Mouse (Mus musculus) left cerebral cortex, postnatal 14 days (tissue): Measurements from ENCODE around the gene Cadm3. TPM values are rescaled to one million over a fixed set of nuclear protein-coding genes. Genes with fewer than 3 reads are reported as not detected.
A peak's percentile ranks its signal among the peaks of the same experiment; 100 is the strongest.
"Not testable (repeated sequence)": the region's sequence is repeated elsewhere in the genome, so short reads cannot be mapped to it uniquely, and the experiment has no call there.

Source experiments
- DNase-seq, 2 experiments: peaks; one replicate each; pipeline ENCODE4 v3.0.0; 2021 to 2022; ENCODE audit warnings: low spot score in 2 of 2, mixed read lengths in 1 of 2
- intact Hi-C: fragments of 180-260 bp; cut with DNase I; formaldehyde crosslinking; loops from one replicate; pipeline ENCODE4 v1.15.1; 2025
- total RNA-seq, 2 experiments: library from RNA; stranded (reverse); gene quantifications; 2 replicates each; pipeline ENCODE4 v1.2.3; 2021

Cadm3 gene
- total RNA-seq, 2 experiments from 2014 or later, result 482 to 514 TPM

DNA sequence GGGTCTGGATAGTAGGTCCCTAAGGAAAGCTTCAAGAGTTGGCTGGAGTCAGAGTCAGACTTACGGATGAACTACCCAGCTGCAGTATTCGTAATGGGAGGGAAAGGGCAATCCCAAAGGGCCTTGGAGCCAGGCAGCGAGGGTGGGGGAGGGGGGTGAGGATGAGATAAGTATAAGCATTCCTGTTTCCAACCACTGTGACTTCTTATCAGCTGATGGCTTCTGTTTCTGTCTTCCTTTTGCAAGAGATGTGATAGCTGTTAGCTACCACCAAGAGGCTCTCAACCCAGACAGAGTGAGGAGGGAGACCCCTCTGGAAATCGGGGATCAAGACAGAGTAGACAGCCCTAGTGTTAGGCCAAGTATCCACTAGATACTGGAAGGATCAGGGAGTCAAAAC lies 38.3 kb downstream of the Cadm3 start:
- intact Hi-C loops, result no loop called here
- DNase-seq, result no peak

DNA sequence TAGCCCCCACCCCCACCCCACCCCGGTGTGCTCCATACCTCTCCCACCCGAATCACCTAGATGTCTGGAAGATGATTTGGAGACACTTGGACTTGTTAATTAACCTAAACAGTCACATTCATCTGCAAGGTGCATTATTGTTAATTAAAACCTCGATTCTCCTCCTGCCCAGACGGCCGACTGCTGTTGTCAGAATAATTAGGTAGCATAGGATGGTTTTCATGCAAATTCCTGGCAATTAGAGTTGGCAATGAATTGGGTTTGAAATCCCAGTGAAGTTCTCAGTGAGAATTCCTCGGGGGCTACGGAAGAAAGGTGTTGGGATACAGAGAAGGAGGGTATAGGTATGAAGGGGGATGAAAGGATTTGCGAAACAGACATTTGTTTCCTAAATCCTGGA lies 39.0 kb downstream of the Cadm3 start:
- intact Hi-C loops, result no loop called here

DNA sequence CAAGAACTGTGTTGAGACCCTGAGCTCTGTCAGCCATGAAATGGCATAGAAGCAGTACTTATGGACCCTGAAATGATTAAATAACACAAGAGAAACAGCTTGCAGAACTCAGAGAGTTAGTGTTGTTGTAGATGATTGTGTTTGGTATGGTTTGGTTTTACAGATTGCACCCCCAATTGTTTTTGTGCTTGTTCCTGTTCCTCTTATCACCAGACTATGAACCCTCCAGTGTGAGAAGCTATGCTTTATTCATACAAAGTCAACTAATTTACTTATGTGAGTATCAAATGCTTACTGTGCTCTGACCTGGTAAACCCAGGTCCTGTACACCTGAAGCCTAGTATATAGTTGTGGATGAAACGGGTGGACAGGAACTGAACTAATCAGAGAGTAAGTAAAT lies 40.9 kb downstream of the Cadm3 start:
- DNase-seq, result no peak
- intact Hi-C loops, result no loop called here

More for the DNA sequence above, 39.0 kb downstream of the Cadm3 start:
- no peak for DNase-seq

DNA sequence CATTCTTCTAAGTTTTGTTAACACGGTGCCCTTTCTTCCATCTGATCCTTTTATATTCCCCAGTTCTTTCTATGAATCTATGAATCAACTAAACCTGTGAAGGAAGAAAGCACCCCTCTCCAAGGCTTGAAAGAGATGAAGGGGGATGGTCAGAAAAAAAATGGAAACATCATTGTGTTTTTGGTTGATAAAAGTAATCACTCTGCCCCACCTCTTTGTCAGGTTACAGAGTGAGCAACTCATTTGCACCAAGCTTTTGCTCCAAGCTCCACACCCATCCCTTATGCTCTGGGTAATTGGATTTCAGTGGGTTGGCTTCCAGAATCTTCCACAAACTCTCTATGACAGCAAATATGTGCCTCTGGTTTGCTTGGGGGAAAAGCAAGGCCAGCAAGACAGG lies 42.1 kb downstream of the Cadm3 start:
- intact Hi-C loops, result no loop called here

DNA sequence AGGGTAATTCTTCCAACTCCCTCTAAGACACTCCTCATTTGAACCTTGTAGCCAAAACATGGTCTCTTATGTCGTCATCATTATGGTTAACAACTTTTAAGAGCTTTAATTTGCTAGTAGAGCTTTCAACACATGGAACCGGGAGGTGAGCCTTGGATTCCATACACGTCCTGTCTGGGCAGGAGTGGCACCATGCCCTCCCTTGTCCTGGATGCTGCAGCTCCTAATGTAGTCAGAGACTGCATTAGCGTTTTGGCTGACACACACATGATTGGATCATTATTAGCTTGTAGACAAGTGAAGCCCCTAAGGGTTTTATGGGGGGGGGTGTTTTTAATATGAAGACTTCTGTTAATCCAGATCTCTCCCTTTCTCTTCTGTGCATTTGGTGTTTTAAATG lies 42.5 kb downstream of the Cadm3 start:
- no peak for DNase-seq
- intact Hi-C loops, result loop anchor here (5.0 kb wide), 1 partner anchor 52 kb away; no protein-coding TSS in a partner anchor

More for the DNA sequence above, 42.1 kb downstream of the Cadm3 start:
- DNase-seq, result no peak

DNA sequence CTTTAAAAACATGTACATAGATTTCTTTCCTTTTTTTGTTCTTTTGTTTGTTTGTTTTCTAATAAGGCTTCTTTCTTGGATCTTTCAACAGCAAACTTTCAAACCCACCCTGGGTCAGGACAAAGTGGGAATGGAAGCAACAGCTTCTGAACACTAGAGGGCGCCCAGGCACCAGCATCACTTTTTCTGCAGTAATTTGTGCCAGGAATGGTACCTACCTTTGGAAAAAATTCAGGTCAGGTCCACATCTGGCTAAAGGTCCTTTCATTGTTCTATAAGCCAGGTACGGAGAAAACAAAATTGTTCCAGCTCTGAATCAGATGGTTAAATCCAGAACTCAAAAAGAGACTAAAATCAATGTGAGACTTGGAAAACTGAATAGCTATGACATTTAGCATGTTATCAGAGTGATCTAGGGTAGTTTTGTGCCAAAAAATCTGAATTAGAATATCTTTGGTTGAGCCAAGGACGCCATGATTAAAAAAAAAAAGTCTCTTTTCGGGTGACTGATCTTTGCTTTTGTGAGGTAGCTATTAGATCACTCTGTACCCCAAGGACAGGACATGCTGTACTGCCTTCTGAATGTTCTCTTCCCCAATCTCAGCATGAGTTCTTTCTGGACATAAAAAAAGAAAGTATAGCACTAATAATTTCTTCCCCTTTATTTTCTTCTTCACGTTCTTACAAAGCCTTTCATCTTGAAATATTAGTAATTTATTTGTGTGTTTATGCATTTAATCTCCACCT lies 43.5 kb downstream of the Cadm3 start:
- DNase-seq, result peak in 1 of 2 experiments; percentile 57
- intact Hi-C loops, result loop anchor here (5.0 kb wide), 1 partner anchor 53 kb away; no protein-coding TSS in a partner anchor

DNA sequence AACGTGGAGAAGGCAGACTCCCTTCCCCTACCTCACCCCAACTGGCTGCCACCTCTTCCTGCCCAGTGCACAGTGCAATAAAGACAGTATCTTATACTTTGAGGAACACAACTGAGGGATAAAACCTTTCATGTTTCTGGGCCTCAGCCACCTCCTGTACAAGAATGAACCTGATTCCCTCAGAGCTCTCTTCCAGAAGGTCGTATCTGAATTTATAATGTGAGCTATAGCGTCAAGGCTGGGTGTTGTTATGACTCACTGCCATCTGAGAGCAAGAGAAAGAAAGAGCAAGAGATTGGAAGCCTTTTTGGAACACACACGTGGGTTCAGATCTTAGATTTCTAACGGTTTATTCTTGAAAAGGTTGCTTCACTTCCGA lies 45.3 kb downstream of the Cadm3 start:
- no peak for DNase-seq
- intact Hi-C loops, result loop anchor here (5.0 kb wide), 1 partner anchor 55 kb away; no protein-coding TSS in a partner anchor

DNA sequence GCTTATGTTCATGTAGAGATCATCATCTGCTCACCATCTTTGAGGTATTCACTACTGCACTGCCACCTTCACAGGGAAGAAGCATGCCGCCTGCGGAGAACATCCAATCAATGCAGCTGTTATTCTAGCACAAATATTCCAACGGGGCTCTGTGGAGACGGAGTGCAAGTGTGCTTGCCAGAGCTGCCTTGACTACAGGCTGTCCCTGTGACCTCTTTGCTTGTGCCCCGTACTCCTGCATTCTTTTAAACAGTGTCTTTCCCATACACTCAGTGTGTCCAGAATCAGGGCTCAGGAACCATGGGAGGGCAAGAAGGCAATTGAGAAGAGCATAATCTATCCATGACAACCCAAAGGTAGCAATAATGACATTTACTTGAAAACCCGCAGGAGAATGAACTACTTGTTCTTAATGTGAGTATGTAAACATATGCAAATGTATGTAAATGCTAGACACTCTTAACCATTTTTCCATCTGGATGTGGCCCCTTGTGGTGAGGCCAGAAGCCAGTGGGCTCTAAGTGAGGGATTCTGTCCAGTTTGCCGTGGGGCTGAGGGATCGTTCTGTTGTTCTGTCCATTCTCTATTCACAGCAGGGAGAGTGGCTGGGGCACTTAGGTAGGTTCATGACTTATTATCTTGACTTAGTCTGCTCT lies 45.8 kb downstream of the Cadm3 start:
- intact Hi-C loops, result loop anchor here (5.0 kb wide), 1 partner anchor 56 kb away; no protein-coding TSS in a partner anchor
- DNase-seq, result no peak

DNA sequence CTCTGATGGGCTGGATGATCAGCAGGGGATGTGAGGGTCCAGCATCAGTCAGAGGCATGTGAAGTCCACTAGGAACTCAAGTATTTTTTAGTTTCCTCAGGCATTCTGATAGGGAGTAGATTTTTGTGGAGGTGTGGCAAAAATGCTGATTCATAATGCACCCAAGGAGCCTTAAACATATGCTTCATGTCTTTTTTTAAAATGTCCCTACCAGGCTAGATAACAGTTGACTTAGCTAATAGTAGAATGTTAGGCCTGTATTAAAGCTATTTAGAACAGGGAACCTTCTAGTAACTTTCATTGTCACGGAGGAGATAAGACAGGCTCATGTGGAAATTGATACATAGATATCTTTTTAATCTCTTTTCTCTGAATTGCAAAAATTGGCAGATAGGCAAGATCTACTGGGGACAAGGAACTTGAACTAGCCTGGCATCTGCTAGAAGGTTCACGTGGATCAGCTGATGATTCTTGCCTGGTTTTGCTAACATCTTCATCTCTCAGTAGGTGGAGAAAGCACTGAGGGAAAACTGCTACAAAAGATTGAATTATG lies 49.5 kb downstream of the Cadm3 start:
- DNase-seq, result no peak
- intact Hi-C loops, result loop anchor here (10.0 kb wide), 1 partner anchor 947 kb away; no protein-coding TSS in a partner anchor

DNA sequence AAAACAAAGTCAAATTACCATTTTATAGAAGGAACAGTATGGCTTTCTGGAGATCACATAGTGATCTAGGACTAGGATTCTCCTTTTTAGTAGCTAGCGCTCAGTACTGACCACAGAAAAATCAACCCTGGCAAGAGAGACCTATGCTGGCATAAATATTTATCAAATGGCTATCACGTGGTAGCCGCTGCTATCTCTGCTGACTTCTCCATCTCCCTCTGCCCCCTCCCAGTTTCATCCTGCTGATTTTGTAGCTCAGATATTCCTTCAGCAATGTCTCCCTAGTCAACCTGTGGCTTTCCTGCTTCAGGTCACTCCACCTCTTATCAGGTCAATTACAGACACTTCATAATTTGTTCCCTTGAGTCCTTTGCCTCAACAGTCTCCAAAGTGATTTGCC lies 51.8 kb downstream of the Cadm3 start:
- no peak for DNase-seq
- intact Hi-C loops, result loop anchor here (10.0 kb wide), 1 partner anchor 949 kb away; no protein-coding TSS in a partner anchor

DNA sequence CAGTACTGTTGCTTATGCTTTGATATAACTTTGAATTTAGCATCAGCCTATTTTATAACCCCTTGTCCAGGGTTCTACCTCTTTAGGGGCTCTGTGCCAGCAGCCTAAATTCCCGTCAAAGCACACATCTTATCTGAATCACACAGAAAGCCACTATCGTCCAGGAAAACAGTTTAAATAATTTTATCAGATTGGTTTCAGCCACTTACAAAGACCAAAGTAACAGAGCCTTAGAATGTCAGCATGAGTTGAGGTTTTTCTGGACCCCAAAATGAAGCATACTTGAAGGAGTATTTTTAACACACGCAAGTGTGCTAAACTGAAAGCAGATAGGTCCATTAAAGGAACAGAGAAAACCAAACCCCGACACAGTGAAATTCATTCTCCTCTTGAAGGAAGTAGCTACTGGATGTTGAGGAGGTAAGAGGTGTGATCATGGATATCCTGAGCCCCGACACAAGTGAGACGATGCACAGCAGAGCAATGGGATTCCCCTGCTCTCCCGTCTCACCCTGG lies 53.9 kb downstream of the Cadm3 start:
- intact Hi-C loops, result loop anchor here (10.0 kb wide), 1 partner anchor 951 kb away; no protein-coding TSS in a partner anchor
- DNase-seq, result not testable (repeated sequence)

DNA sequence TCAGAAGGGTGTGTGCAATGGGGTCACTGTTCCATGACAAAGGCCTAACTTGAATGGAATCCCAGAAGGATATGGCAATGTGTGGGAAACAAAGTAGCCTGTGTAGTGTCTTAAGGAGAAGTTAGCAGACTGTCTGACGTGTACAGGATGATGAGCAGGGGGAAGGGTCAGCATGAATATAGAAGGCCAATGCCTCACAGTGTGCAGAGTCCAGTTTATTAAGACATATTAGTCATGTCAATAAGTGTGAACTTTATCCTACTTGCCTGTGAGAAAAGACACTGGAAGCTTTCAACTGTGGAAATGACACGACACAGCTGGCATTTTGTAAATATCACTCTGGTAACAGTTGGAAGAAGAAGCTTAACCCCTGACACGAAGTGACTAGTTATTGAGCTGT lies 64.7 kb downstream of the Cadm3 start:
- intact Hi-C loops, result loop anchor here (10.0 kb wide), 1 partner anchor 982 kb away; no protein-coding TSS in a partner anchor
- not testable (repeated sequence) for DNase-seq

Other genes starting within 250 kb of the Cadm3 start
- not detected for gene Olfr1408, start 230.3 kb downstream of the Cadm3 start, total RNA-seq
- not detected for gene Olfr1406, start 177.1 kb downstream of the Cadm3 start, total RNA-seq
- gene Olfr218, start 169.9 kb downstream of the Cadm3 start, total RNA-seq, result not detected
- gene Olfr1404, start 155.3 kb downstream of the Cadm3 start, total RNA-seq, result not detected
- gene Fcer1a, start 140.5 kb downstream of the Cadm3 start, total RNA-seq, result not detected
- gene Olfr418, start 101.7 kb downstream of the Cadm3 start, total RNA-seq, result not detected
- gene Mptx2, start 89.9 kb downstream of the Cadm3 start, total RNA-seq, result not detected
- gene Ackr1, start 33.9 kb downstream of the Cadm3 start, total RNA-seq, result 100 to 1,000 TPM; 116 to 127 TPM
- gene Aim2, start 16.8 kb downstream of the Cadm3 start, total RNA-seq, result 1 to 10 TPM; 2.4 to 2.7 TPM
- gene Ifi206, start 123.3 kb upstream of the Cadm3 start, total RNA-seq, result not detected
- not detected for gene Ifi214, start 168.3 kb upstream of the Cadm3 start, total RNA-seq
- gene Ifi213, start 231.6 kb upstream of the Cadm3 start, total RNA-seq, result not detected